Mouse (Mus musculus): Measurements from ENCODE around the gene Ensa. TPM values are rescaled to one million over a fixed set of nuclear protein-coding genes. Genes with fewer than 3 reads are reported as not detected.
"Not testable (repeated sequence)": the region's sequence is repeated elsewhere in the genome, so short reads cannot be mapped to it uniquely, and the experiment has no call there.

The Ensa gene
- total RNA-seq, 2 experiments from 2014 or later: 65.4 to 117 TPM

DNA sequence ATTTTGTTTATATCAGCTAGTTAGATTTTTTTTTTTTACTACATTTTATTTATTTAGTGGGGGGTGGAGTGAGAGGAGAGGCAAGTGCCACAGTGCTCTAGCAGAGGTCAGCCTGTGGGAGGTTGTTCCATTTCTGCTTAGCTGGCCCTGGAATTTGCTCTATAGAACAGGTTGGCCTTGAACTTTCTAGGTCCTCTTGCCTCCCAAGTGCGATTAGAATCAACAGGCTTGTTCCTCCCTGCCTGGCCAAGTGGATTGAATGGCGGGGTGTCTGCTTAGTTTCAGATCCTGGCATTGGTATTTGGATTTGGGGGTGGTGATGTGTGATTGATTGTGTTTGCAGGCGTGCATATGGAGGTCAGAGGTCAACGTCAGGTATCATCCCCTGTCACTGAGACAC lies 11.3 kb downstream of the Ensa start:
- no peak for ATAC-seq (replicated peaks; ENCODE audit: low FRiP score, poor library complexity, severe bottlenecking)

- no peak for ATAC-seq (replicated peaks; ENCODE audit: low FRiP score, poor library complexity, severe bottlenecking)
Measured at GRCm38 (mm10) chr3:95639694-95640093, 14.9 kb downstream of the Ensa start.

- peak; percentile 48; the same call in 1 of the 2 replicates for ATAC-seq (replicated peaks; ENCODE audit: low FRiP score, poor library complexity, severe bottlenecking)
Measured at GRCm38 (mm10) chr3:95643097-95643496, 18.3 kb downstream of the Ensa start.

- ATAC-seq (replicated peaks; ENCODE audit: low FRiP score, poor library complexity, severe bottlenecking): 0 out of 2 replicates have a peak, but pooled peaks have one; percentile 30
Measured at GRCm38 (mm10) chr3:95645313-95646235, 20.8 kb downstream of the Ensa start.

DNA sequence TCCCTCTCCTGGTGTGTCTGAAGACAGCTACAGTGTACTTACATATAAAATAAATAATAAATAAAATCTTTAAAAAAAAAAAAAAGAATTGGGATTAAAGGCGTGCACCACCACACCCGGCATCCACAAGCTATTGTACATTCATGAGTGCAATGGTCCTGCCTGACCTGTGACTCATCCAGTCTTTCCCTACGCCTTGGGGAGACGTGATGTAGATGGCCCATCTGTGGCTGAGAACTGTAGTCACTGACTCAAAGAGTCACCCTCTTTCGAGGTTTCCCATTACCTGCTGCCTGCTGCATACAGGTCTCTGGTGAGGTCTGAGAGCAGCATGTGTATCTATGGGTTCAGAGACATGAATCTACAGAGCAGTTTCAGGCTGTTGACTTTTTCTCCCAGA lies 23.2 kb downstream of the Ensa start:
- ATAC-seq (replicated peaks; ENCODE audit: low FRiP score, poor library complexity, severe bottlenecking): no peak

DNA sequence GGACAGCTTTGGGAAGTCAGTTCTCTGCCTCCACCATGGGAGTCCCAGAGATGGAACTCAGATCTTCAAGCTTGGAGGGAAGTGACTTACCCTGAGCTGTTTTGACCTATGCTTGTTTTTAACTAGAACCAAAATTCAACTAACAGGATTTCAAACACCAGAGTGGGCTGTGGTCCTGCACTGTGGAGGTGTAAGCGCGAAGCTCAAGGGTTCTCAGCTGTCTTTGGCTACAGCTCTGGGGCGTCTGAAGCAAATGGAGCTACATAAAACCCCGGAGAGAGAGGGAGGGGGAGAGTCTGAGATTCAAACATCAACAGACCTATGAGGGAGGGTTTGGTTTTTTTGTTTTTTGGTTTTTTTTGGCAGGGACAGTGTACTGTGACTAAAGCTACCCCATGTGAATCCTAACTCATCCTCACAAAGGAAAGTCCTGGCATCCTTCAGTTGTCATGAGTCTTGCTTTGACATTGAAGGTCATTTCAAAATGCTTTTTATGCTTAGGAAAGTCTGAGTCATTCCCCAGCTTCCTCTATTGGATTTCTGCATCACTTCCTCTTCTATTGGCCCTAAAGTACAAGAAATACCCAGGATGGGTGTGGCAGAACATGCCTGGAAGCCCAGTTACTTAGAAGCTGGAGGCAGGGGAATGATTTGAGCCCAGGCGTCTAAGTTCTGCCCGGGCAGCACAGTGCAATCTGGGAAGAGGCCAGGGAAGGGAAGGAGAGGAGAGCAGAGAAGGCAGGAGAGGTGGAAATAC lies 25.7 kb downstream of the Ensa start:
- ATAC-seq (replicated peaks; ENCODE audit: low FRiP score, poor library complexity, severe bottlenecking): no peak

DNA sequence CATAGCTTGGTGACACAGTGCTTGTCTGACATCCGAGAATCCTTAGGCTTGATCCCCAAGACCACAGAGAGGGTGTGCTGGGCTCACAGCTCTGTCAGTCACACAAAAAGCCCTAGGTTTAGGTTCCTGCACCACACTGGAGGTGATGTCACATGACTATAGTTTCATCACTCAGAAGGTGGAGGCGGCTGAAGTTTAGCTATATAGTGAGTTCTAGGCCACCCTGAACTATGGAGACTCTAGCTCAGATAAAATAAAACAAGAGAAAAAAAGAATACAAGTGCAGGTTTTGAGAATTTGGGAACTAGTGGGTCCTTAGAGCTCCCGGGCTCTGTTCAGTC lies 26.2 kb downstream of the Ensa start:
- no peak for ATAC-seq (replicated peaks; ENCODE audit: low FRiP score, poor library complexity, severe bottlenecking)

DNA sequence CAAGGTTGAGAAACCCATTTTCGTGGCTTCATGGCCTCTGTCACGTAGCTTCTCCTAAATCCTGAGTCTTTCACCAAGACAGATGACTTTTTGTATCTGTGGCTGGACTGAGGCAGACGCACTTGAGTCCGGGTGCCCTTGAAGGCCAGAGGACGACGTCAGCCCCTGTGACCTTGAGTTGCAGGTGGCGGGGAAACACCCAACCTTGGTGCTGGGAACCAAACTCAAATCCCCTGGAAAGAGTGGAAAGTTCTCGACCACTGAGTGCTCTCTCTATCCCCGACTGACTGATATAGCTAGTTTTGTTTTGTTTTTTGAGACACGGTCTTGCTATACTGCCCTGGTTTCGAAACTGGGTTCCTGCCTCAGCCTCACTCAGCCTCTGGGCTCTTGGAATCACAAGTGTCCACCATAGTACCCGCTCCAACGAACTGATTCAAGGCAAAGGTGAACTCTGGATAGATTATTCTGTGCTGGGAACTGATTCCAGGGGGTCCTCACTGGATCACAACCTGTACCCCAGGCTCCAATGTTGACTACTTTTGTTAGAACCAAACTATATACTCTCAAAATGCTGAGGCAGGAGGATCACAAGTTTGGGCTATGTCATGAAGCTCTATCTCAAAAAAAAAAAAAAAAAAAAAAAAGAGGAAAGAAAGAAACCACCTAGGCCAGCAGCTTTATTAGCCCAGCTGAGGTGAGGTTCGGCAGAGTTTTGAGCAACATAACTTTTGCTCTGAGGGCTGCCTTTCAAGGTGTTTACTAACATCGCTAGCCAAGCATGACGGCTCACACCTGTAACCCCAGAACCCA lies 26.8 kb downstream of the Ensa start:
- no peak for ATAC-seq (replicated peaks; ENCODE audit: low FRiP score, poor library complexity, severe bottlenecking)

- 0 out of 2 replicates have a peak, but pooled peaks have one; percentile 11 for ATAC-seq (replicated peaks; ENCODE audit: low FRiP score, poor library complexity, severe bottlenecking)
Measured at GRCm38 (mm10) chr3:95652204-95652811, 27.5 kb downstream of the Ensa start.

GRCm38 (mm10) chr3:95652871-95653270 lies 28.1 kb downstream of the Ensa start:
- ATAC-seq (replicated peaks; ENCODE audit: low FRiP score, poor library complexity, severe bottlenecking): no peak

DNA sequence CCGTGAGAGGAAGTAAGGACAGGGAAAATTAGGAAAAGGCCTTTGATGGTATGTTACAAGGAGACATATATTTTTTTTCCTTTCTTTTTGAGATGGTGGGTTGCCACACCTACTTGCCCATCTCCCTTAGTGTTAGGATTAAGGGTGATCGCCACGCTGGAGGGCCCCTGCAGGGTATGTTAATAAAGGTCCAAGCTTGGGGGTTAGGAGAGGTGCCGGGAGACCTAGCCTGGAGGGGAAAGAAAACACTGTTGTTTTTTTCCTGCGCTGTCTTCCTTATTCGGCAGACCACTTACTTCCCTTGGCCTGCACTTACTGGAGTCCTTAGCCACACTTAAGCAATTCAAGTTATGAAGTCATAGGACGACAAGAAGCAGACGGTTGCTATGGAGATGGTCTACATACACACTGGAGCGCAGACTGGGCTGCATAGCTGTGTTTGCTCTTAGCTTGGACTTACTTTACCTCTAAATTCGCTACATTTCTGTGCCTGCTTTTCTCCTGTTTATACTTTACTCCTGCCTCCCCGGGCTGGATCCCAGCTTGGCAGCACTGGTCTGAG lies 28.8 kb downstream of the Ensa start:
- ATAC-seq (replicated peaks; ENCODE audit: low FRiP score, poor library complexity, severe bottlenecking): no peak

- ATAC-seq (replicated peaks; ENCODE audit: low FRiP score, poor library complexity, severe bottlenecking): not testable (repeated sequence)
Measured at GRCm38 (mm10) chr3:95654371-95654770, 29.6 kb downstream of the Ensa start.

- ATAC-seq (replicated peaks; ENCODE audit: low FRiP score, poor library complexity, severe bottlenecking): no peak
Measured at GRCm38 (mm10) chr3:95655437-95655836, 30.6 kb downstream of the Ensa start.

GRCm38 (mm10) chr3:95657108-95657507 lies 32.3 kb downstream of the Ensa start:
- no peak for ATAC-seq (replicated peaks; ENCODE audit: low FRiP score, poor library complexity, severe bottlenecking)

GRCm38 (mm10) chr3:95657711-95658110 lies 32.9 kb downstream of the Ensa start:
- no peak for ATAC-seq (replicated peaks; ENCODE audit: low FRiP score, poor library complexity, severe bottlenecking)

DNA sequence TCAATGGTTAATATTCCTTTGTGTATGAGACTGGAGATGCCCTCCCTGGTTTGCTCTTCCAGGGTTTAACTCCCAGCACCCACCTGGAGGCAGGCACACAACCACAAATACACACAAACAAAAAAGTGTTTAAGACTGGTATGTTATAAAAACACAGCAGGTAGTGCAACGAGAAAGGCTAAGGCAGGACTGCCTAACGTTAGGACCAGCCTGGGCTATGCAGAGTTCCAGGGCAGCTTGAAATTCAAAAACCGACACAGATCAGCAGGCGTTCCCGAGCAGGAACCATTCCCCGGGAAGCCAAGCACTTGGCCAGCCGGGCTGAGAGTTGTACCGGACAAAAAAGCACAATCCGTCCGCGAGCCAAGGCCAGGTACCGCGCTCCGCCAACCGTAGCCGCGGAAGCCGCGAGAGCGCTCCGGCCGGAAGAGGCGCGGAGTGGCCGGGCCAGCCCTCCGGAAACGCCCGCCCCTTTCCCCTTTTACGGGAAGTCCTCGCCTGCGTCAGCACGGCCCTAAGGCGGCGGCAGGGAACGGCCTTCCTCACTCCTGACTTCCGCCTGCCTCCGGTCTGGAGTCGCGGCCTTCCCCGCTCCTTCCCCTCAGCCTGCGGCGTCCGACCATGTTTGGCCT lies 33.6 kb downstream of the Ensa start, which contains the start of gene Mcl1:
Gene Mcl1 (plus strand): TSS at position 553 of the 632 bp plus-strand sequence.
- peak; percentile 92 for ATAC-seq (replicated peaks; ENCODE audit: low FRiP score, poor library complexity, severe bottlenecking)

GRCm38 (mm10) chr3:95658868-95659712 lies 34.3 kb downstream of the Ensa start:
- ATAC-seq (replicated peaks; ENCODE audit: low FRiP score, poor library complexity, severe bottlenecking): peak; percentile 27

- no peak for ATAC-seq (replicated peaks; ENCODE audit: low FRiP score, poor library complexity, severe bottlenecking)
Measured at GRCm38 (mm10) chr3:95659948-95660347, 35.2 kb downstream of the Ensa start.

Measured in erythroid progenitor cell, adult 5-6 weeks (primary cell).